Mouse (Mus musculus): ENCODE data around the gene Hoxd8.

Hoxd8 gene

DNA sequence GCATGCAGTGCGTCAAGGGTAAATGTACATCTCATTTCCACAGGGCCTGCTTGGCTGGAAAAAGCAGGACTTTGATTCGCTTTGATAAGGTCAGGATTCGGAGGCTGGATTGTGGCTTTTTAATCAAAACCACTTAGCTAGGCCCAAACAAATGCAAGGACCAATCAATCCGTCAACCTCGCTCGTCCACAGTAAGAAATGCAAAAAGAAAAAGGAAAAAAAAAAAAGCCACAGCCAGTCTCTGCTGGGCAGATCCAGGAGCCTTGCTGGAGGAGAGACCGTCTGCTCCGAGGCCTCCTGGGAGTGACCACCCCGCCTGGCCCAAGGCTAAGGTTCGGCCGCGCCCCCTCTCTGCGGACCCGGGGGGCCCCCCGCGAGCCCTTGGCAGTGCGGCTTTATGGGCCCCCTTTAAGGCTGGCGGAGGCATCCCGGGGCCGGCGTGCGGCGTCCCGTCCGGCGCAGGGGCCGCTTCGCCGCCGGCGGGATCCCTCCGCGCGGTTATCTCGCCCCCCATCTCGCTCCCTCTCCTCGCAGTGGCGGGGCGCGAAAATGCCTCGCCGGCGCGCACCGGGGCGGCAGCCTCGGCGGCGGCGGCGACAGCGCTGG, at the start of gene Hoxd8:
Gene Hoxd8 (plus strand): TSS at position 223 of the 606 bp plus-strand sequence.
- DNase-seq (ENCODE audit: low spot score): peak; percentile 78

DNA sequence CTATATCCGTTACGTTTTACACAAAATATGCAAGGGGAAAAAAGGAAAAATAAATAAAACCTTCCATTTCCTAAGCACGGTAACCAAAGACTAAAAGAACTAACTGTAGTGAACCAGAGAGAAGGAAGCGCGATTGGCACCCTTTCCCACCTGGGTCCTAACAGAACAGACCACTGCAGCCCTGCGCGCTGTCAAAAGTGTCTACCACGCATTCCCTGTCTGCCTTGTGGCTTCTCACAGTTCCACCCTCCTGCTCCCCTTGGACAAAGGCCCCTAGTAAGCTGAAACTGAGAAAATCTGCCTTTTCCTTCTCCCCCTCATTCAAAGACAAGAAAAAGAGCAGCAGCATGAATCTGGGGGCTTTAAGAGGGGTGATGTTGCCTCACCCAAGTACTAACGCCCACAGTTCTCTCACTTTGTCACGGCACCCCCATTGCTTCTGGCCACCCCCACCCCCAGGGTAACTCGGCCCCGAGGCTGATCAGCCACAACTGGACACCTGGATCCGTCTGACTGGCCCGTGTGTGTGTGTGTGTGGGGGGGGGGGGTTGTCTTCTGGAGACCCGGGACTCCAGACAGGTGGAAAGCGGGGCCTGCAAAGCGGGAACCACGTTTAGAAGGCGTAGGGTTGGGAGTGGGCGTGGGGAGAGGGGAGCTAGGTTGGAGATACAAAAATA, 49.5 kb upstream of the Hoxd8 start:
- DNase-seq (ENCODE audit: low spot score): no peak

DNA sequence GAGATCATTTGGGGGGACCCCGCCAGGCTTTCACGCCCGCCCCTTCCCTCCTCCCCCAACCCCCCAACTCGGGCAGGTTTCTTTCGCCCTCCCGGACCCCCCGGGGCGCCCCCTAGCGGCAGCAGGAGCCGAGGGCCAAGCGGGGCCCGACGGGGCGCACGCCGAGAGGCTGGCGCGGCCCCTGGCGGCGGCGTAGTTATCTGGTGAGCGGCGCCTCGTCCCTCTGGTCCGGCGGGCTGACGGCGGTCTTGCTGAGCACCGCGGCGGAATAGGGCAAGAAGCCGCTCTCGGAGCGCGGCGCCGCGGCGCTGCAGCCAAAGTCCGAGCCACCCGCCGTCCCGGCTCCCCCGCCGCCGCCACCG, 49.0 kb upstream of the Hoxd8 start:
- peak; percentile 8 for DNase-seq (ENCODE audit: low spot score)

DNA sequence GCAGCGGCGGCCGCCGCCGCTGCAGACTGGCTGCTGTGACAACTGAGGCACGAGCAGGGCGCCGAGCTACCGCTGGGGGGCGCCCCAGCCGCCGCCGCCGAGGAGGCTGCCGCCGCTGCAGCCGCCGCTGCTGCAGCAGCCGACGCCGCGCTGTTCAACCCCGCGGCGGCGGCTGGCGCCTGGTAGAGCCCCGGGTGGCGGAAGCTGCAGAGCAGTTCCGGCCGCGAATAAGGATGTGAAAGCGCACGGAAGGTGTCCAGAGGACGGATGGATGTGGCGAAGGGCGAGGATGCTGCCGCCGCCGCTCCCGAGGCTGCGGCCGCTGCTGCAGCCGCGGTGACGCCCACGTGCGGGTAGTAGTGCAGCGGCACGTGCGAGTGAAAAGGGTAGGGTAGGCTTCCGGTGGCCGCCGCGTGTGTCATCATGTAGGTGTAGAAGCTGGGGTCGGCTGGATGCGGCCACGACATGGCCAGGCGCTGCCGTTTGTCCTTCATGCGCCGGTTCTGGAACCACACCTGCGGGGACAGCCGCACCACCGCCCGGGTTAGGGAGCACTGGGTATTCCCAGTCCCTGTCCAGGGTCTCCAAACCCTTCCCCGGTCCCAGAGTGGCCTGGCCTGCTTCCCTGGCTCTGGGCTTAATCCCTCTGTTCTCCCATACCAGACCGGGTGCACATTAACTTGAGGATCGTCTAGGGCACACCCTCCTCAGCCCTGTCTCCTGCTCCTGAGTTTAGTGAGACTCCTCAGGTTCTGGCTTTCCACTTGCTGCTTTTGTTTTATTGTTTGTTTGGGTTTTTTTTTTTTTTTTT, 48.4 kb upstream of the Hoxd8 start:
- DNase-seq (ENCODE audit: low spot score): peak; percentile 34

DNA sequence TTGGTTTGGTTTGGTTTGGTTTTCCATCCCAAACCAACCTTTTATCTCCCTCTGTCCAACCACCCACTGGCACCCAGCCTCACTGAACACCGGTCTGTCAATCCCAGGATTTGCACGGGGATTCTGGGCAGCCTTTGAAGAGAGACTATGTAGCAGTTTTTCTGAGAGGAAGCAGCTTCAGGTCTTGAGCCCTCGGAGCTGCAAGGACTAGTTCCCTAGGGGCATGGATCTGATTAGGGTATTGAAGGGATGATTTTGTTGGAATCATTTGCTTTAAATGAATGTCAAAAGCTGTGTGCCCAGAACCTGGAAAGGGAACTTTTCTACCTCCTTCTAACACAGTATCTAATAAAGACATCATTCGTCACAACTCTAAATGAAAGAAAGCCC, 47.8 kb upstream of the Hoxd8 start:
- DNase-seq (ENCODE audit: low spot score): peak; percentile 6

DNA sequence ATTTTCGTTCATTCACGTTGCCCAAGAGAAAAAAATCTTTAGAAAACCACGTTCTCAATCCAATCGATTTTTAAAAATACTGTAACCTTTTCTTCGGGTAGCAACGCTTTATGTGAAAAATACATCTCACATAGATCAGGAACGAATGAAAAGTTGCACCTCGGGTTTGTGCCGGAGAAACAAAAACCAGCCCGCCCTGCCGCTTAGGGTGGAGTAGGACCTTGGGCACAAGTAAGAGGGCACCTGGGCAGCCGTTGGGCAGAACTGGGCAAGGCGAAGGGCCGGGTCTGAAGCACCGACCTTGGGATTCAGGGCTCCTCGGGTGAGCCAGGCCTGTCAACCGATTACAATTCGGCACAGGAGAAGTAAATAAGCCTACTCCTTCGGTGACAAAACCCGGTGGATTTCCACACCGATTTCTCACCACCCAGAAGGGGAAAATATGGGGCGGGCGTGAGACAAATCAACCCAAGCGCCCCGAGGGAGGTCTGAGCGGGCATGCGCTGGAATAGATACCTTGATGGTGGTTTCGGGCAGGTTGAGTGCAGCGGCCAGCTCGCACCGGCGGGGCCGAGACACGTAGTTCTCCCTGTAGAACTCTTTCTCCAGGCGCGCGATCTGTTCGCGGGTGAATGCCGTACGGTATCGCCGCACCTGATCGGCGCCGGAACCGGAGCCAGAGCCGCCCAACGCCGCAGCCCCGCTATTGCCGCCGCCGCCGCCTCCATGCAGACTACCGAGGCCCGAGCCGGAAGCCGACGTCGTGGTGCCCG, 47.0 kb upstream of the Hoxd8 start:
- peak; percentile 29 for DNase-seq (ENCODE audit: low spot score)

DNA sequence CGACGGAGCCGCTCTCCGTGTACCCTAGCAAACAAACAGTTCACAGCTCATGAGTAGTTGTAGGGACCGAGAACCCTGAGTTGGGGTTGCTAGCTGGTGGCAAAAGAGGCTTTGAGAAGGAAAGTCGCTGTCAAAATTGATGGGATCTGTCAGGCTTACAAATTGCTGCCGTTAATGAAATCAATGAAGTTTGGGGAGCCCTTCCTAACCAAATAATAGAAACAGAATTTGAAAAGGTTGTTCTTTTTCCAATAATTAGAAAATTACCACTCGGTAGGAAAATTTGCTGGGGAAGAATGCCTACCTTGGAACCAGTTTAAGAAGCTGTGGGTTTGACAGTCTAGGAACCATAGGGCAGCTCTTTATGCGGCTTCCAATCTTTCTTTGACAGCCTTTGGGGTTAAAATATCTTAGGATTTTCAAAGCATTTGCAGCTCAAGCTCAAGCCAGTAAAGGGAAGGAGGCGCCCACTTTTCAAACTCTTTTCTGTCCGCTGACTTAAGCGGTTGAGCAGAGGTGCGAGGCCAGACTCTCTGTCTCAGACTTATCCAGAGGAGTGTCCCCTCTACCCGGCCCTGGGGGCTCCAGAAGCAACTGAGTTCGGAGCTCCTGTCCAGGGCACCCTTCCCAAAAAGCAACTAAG, 46.3 kb upstream of the Hoxd8 start:
- no peak for DNase-seq (ENCODE audit: low spot score)

DNA sequence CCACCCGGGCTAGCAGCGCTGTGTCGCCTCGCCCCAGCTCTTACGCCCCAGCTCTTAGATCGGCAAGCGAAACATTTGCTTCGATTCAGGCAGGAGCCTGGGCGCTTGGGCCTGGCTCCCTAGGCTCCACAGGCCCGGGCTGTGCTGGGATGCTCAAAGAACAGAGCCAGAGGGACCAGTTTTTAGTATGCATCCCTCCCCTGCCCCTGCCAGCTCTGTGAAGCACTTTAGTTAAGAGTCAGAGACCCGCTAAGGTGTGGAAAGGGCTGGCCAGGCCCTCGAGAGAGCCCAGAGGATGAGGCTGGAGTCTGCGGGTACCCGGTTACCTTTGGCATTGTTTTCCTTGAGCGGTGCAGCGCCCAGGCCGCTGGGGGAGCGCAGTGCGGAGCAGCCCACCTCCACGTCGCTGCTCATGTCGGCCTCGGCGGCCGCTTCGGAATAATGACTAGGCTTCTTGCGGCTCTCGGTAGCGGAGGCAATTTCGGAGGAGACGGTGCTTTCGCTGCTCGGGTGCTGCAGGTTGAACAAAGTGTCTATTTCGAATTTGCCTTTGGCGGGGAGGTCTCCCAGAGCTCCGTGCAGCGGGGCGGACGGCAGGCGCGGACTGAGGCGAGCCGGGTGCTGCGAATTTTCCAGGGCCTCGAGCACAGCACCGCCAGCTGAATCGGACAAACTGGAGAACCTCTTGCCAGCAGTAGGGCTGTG, 45.6 kb upstream of the Hoxd8 start:
- DNase-seq (ENCODE audit: low spot score): peak; percentile 16

DNA sequence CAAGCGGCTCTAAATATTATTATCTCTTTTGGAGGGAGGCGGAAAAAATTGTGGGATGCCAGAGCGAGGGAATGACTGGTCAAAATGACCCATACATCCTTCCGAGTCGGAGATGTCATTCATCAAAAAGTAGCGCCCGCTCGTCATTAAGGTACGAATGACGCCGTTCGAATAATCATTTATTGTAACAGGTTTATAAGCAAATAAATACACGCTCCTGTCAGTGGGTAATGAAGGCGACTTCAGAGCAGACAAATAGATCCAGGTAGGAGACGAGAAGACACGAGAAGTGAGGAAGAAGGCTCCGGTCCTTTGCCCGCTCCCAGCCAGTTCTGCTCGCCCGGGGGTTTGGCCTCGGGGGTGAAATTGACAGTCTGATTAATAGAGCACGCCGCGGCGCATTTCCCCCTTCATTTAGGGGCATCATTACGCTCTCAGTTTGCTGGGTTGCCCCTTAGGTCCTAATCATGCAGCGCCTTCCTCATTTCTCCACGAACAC, 44.9 kb upstream of the Hoxd8 start, which contains the start of gene Evx2:
Gene Evx2 (minus strand): TSS at position 51 of the 499 bp plus-strand sequence.
- peak; percentile 3 for DNase-seq (ENCODE audit: low spot score)

DNA sequence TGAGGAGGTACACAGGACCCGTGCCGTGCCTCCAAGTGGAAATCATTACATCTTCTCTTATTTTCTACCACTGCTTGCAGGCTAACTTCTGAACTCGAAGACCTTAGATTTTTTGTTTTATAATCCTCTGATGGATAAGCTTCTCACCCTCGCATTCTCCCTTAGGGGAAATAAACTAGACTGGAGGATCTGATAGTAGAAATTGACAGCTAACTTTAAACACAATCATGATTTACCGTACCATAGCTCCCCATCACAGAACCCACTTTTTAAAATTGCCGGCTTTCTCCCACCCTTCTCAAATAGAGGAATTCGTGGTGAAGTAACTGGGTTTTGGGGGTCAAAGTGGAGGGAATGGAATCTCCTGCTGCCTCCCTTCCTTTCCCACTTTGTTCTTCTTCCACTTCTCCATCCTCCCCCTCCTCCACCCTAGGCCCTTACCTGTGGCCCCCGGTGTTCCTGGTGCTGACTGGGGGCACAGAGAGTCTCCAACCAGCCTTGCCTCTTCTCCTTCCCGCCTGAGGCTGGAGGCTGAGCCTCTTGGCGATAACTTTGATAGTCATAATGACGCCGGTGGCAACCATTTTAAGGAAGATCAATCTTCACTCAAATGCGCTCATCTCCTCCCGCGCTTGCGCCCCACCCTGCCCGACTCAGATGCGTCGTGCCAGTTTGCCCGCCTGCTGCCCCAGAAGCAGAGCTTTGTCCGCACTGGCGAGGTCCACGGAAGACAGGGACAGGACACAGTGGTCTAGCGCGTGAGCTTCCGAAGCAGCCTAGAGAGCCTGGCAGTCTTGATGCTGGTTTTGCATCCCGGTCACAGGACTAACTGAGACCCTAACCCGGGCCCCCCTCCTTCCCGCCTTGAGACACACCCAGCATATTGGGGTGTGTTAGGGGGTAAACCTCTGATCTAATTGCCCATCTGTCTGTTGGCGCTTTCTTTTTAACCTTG, 43.7 kb upstream of the Hoxd8 start:
- DNase-seq (ENCODE audit: low spot score): peak; percentile 6

DNA sequence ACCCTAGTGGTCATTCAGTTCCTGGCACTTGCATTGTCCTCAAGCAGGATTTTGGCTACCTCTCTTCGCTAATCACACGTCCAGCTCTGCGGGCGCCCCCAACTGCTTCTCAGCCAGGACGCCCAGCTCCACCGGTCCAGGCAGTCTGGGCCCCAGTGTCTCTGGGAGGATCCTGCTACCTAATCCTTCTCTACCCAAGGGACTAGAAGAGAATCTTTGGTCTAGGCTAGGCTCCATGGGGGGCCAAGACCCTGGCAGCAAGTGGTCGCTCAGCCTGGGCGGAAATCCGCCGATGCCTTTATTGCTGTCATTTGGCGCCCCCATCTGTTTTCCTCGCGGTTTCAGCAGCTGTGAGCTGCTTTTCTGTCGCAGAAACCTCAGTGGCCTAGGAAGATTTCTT, 42.7 kb upstream of the Hoxd8 start:
- DNase-seq (ENCODE audit: low spot score): peak; percentile 41

DNA sequence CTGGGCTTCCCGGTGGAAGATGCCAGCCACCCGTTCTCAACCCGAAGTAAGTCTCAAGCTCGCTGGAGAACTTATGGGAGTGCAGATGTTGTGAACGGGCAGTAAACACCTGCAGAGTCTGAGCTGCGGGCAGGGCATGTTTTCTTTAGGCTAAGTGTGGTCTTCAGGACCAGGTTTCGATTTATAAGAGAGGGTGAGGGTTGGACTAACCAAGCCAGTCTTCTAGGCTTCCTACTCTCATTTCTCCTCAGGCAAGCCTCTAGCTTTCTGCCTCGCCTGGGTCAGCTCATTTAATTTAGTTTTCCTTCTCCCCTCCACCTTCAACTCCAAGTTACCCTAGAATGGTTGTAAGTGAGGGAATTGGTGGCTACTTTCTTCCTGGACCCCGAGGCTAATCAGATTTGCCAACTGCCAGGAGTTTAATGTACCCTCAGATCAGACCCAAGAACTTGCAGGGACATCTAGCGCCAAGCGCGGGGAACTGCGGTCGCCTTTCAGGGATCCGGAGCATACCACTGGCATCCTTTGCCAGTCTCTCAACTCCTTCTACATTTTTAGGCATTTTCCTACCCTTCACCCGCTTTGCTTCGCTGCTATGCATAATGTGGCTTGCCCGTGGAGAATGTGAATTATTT, 41.0 kb upstream of the Hoxd8 start:
- peak; percentile 14 for DNase-seq (ENCODE audit: low spot score)

DNA sequence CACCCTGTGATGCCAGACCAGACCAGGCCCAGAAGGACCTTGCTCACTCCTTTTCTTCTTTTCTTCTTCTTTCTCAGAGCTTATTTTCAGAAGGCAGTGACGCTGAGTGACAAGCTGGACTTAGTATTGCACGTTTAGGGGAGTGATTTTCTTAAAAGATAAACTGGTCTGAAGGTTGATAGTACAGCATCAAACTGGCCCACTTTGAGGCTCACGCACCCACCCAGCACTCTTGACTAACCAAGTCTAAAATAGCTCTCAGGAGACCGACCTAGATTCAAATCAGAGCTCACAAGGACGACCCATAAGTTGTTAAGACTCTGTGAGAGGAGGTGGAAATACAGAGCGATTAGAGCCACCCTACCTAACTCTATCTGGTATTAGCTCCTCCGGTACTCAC, 38.0 kb upstream of the Hoxd8 start:
- DNase-seq (ENCODE audit: low spot score): no peak

DNA sequence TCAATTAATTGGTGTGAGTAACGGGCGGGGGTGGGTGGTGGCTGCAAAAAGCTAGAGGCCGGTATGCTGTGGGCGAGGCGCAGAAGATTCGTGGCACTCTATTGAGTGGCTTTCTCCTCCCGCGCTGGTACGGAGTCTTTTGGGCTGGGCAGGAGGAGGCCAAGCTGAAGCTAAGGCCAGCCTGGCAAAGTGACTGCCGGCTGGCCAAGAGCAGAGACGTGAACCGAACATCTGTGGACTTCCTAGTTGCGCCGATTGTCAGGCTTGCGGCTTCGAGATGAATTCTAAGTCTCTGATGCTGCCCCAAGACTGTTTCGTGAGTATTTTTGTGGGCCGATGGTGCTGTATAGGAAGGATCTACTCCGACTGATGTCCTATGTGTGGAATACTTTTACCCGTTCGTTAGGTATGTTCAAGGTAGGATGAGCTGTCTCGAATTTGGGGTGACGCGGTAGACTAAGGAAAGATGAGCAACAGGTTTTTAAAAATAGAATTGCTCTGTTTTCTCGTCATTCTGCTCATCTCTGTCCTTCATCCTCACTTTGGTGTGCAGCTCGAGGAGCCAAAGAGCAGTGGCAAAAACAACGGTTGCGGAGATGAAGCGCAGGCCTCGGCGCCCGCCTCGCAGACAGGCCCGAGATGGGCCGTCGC, 37.1 kb upstream of the Hoxd8 start:
- no peak for DNase-seq (ENCODE audit: low spot score)

DNA sequence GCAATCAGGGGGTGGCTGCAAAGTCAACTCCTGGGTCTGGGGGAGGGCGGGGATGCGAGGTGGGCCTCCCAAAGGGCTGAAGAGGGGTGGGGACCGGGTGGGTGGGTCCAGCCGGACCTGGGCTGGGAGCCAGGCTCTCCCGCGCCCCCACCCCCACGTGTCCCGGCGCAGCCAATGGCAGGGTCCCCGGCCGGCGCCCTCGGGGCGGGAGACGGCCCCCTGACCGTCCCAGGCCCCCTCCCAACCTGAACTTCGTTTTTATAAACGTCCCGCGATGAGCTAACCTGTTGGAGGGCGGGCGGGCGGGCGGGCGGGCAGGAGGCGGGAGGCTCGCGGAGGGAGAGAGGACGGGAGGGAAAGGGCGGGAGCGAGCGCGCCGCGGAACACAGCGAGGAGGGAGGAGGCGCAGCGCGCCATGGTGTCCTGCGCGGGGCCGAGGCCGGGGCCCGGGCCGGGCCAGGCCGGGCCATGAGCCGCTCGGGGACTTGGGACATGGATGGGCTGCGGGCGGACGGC, 36.5 kb upstream of the Hoxd8 start, which contains the start of gene Hoxd13:
Gene Hoxd13 (plus strand): TSS at position 469 of the 516 bp plus-strand sequence.
- no peak for DNase-seq (ENCODE audit: low spot score)

DNA sequence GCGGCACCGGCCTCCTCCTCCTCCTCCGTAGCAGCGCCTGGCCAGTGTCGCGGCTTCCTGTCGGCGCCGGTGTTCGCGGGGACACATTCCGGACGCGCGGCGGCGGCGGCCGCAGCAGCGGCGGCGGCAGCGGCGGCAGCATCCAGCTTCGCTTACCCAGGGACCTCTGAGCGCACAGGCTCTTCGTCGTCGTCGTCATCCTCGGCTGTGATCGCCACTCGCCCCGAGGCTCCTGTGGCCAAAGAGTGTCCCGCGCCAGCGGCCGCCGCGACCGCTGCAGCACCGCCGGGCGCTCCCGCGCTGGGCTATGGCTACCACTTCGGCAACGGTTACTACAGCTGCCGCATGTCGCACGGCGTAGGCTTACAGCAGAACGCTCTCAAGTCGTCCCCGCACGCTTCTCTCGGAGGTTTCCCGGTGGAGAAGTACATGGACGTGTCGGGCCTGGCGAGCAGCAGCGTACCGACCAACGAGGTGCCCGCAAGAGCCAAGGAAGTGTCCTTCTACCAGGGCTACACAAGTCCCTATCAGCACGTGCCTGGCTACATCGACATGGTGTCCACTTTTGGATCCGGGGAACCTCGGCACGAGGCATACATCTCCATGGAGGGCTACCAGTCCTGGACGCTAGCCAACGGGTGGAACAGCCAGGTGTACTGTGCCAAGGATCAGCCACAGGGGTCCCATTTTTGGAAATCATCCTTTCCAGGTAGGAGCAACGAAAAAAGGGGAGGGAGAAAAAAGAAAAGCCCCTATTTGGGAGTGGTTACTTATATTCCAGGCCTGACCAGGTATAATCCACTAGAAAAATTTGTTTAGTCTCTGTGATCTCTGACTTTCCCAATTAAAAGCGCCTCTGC, 35.8 kb upstream of the Hoxd8 start:
- no peak for DNase-seq (ENCODE audit: low spot score)

DNA sequence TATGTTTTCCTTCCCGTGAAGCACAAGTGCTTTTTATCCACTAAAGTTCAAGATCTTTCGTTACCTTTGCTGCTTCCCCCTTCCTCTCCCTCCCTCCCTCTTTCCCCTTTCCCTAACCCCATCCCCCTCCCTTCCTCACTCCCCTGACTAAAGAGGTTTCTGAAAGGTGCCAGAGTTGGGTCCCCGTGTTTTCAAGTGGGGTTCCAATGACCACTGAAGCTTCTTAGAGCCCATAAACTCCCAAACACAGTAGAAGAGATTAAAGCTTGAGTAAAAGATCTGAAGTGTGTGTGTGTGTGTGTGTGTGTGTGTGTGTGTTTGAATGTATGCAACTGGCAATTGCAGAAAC, 35.2 kb upstream of the Hoxd8 start:
- DNase-seq (ENCODE audit: low spot score): no peak
